Mouse (Mus musculus): ENCODE data around the gene Hspa12b.

The Hspa12b gene

DNA sequence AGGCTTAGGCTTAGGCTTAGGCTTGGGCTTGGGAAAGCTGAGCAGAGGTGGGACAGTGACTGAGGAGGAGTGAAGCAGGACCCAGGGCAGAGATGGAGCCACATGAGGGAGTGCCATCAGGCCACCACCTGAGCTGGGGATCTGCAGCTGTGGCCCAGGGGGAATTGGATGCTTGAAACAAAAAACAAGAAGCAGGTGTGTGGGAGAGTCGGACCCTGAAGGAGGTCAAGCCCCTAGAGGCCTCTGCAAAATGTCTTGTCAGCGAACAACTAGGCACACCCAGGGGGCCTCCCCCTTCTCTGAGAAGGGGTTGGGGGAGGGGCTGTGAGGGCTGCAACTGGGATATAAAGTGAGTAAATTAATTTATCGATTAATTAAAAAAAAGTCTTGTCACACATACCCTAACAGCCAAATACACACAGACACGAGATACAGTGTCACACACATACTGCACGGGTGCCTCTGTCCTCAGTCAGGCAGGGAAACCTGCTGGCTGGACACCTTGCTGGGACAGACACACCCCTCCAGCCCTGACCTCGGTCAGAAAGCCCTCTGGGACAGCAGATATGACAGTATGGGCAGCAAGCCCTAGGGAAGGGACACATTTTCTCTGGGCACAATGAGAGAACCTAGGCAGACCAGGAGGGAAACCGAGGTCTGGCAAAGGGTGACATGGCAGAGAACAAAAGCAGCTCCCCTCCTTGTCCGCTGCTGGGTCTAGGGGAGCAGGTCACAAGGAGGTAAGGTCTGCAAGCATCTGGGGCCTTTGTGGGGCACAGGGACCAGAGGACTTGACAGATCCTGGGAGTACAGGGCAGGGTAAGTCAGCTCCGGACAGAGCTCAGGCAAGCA lies 890 bp upstream of the Hspa12b start:
- in situ Hi-C loops (cut with MboI; ENCODE audit: unreplicated experiment in 2 of 2) = no loop called here

DNA sequence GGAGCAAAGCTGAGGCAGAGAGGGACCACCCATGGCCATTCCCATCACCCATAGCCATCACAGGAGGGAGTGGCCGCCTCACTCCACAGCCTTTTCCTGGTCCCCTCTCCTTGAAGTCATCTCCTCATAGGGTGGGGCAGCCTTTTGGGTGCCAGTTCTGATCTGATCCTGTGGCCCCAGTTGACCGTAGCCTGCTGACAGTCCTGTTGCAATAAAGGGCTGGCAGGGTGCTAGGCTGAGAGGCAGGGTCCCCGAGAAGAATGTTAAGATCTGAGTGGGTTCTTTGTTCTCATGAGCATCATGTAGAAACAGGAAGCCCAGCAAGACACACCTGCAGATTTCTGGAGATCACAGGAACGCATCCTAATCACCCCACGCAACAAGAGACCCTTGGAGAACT lies 1.1 kb downstream of the Hspa12b start:
- in situ Hi-C loops (cut with MboI; ENCODE audit: unreplicated experiment in 2 of 2) = no loop called here

GRCm38 (mm10) chr2:131128636-131129157 lies 1.6 kb downstream of the Hspa12b start:
- in situ Hi-C loops (cut with MboI; ENCODE audit: unreplicated experiment in 2 of 2) = no loop called here

- in situ Hi-C loops (cut with MboI; ENCODE audit: unreplicated experiment in 2 of 2) = no loop called here
Measured at GRCm38 (mm10) chr2:131129836-131130235, 2.8 kb downstream of the Hspa12b start.

DNA sequence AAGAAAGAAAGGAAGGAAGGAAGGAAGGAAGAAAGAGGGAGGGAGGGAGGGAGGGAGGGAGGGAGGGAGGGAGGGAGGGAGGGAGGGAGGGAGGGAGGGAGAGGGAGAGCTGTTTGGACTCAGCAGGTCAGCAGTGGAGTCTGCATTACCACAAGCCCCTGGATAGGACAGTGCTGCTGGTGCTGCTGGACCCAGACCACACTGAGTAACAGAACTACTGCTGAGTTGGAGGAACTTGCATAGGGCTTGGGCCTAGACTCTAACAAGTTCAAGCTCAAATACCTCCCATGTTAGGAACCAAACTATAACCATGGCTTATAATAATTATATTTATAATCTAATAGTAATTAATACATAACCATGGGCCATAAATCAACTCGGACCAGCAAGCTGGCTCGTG lies 3.8 kb downstream of the Hspa12b start:
- in situ Hi-C loops (cut with MboI; ENCODE audit: unreplicated experiment in 2 of 2) = no loop called here

GRCm38 (mm10) chr2:131132111-131132888 lies 5.2 kb downstream of the Hspa12b start:
- in situ Hi-C loops (cut with MboI; ENCODE audit: unreplicated experiment in 2 of 2) = no loop called here

DNA sequence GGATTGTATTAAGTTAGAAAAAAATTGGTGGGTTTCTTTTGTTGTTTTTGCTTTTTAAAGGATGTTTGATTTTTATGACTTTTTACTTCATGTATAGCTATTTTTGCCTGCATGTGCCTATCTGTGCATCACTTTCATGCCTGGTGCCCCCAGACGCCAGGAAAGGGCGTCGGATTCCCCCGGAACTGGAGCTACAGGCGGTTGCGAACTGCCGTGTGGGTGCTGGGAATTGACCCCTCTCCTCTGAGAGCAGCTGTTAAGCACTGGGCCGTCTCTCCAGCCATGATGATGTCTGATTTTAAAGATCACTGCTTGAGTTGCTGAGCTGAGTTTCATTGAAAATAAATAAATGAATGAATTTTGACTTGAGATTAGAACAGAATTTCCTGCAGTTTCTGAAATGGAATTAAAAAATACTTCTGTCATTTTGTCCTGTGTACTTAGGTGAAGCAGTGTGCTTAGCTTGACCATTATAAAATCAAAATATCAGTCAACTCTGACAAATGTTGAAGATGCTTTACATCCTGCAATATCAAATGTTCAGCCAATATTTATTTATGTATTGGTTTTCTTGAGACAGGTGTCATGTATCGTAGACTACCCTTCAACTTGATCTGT lies 6.0 kb downstream of the Hspa12b start, which contains the start of gene Gm11037:
TSS of gene Gm11037 (plus strand) at position 568 of the 618 bp plus-strand sequence.
- in situ Hi-C loops (cut with MboI; ENCODE audit: unreplicated experiment in 2 of 2) = no loop called here

GRCm38 (mm10) chr2:131134381-131134780 lies 7.3 kb downstream of the Hspa12b start:
- in situ Hi-C loops (cut with MboI; ENCODE audit: unreplicated experiment in 2 of 2) = no loop called here

DNA sequence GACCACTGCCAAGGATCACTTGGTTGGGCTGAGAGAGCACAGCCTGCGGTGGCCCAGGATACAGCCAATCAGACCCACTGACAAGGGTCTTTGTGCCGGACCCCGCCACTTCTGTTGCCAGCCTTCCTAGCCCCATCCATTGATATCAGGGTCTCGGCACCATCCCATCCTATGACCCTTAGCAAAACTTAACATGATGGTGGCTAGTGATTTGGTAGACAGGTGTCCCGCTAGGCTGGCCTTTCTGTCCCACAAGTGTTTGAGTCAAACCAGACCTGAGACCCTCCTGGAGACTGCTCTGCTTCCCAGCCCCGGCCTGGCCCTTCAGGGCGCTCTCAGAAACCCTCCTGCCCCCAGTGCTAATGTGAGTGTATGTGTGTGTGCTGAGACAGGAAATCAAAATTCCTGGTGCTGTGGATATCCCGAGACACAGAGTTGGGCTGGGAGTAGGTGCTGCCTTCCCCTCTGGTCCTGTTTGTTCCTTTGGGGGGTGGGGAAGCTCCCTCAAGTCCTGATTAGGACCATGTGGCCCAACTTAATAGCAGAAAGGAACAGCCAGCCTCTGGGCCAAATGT lies 7.8 kb downstream of the Hspa12b start:
- in situ Hi-C loops (cut with MboI; ENCODE audit: unreplicated experiment in 2 of 2) = no loop called here

DNA sequence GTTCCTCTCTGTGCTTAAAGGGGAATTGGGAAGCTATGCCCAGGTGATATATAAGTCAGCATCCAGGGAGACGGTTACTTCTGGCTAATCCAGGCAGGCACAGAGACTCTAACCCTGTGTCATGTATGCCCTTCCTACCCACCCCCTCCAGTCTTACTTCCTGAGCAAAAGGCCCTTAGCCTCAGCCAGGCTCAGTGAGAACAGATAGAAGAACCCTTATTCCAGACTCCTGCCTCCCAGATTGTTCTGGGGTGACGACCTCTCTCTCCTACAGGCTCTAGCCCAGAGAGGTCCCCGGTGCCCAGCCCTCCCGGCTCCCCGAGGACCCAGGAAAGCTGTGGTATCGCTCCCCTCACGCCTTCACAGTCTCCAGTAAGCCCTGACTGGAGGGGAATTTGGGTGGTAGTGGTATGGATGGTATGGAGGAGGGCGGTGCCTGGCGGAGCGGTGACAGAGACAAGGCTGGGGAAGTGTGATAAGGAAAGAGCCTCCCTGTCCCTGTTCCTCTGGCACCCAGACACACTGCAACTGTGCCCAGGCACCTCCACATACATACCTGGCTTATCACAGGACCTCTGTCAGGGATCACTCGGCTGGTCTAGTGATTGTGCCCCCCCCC lies 8.6 kb downstream of the Hspa12b start:
- in situ Hi-C loops (cut with MboI; ENCODE audit: unreplicated experiment in 2 of 2) = no loop called here

GRCm38 (mm10) chr2:131138296-131138695 lies 11.2 kb downstream of the Hspa12b start:
- in situ Hi-C loops (cut with MboI; ENCODE audit: unreplicated experiment in 2 of 2) = no loop called here

- in situ Hi-C loops (cut with MboI; ENCODE audit: unreplicated experiment in 2 of 2) = no loop called here
Measured at GRCm38 (mm10) chr2:131138760-131139159, 11.7 kb downstream of the Hspa12b start.

GRCm38 (mm10) chr2:131139287-131139686 lies 12.2 kb downstream of the Hspa12b start:
- in situ Hi-C loops (cut with MboI; ENCODE audit: unreplicated experiment in 2 of 2) = no loop called here

DNA sequence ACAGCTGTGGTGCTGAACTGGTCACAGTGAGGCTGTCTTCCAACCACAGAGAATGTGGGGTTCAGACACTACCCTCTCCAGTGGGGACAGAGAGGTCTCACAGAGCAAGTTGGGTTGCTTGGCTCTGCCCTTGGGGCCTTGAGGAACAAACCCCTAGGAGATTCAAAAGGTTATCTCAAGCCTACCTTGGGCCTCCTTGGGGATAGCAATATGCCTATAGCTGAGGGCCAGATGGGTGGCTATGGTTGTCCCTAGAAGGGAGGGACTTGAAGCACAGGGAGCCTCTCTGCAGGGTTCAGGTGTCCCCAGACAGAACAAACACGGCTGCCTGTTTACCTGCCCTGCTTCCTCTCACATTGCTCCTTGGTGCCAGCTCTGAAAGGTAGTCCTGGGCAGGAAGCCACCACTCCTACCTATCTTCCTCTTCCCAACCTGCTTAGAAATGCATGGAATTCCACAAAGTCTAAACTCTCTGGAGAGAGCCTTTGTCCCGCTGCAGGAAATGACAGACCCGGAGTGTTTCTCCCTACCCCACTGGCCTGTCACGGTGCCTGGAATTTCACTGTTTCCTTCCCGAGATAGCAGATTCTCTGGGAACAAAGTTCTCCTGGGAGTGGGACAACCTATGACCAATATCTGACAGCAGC lies 12.9 kb downstream of the Hspa12b start:
- in situ Hi-C loops (cut with MboI; ENCODE audit: unreplicated experiment in 2 of 2) = no loop called here

DNA sequence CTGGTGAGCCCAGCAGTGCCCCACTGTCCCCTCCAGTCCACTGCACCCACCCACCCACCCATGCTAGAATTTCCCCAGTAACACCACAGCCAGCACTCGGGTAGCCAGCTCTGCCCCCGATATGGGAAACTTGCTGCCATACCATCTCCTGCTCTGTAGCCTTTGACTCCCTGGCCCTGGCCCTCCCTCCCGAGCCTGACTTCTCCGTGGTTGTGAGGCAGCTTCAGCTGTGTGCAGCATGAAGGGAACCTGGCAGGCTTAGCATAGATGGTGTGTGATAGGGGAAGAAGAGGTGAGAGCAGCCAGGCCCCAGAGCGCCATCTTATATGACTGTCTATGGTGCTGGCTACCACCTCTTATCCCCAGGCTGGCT lies 13.4 kb downstream of the Hspa12b start:
- in situ Hi-C loops (cut with MboI; ENCODE audit: unreplicated experiment in 2 of 2) = no loop called here

GRCm38 (mm10) chr2:131141336-131141986 lies 14.4 kb downstream of the Hspa12b start:
- in situ Hi-C loops (cut with MboI; ENCODE audit: unreplicated experiment in 2 of 2) = no loop called here

DNA sequence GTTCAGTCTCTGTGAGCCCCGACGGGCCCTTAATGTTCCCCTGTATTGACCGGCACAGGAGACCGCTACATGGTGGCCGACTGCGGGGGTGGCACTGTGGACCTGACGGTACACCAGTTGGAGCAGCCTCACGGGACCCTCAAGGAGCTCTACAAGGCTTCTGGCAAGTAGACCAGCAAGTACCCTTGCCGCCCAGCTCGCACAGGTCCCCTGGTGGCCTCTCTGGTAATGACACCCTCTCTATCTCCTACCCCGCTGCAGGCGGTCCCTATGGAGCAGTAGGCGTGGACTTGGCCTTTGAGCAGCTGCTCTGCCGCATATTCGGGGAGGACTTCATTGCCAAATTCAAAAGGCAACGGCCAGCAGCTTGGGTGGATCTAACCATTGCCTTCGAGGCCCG lies 15.5 kb downstream of the Hspa12b start:
- in situ Hi-C loops (cut with MboI; ENCODE audit: unreplicated experiment in 2 of 2) = no loop called here

DNA sequence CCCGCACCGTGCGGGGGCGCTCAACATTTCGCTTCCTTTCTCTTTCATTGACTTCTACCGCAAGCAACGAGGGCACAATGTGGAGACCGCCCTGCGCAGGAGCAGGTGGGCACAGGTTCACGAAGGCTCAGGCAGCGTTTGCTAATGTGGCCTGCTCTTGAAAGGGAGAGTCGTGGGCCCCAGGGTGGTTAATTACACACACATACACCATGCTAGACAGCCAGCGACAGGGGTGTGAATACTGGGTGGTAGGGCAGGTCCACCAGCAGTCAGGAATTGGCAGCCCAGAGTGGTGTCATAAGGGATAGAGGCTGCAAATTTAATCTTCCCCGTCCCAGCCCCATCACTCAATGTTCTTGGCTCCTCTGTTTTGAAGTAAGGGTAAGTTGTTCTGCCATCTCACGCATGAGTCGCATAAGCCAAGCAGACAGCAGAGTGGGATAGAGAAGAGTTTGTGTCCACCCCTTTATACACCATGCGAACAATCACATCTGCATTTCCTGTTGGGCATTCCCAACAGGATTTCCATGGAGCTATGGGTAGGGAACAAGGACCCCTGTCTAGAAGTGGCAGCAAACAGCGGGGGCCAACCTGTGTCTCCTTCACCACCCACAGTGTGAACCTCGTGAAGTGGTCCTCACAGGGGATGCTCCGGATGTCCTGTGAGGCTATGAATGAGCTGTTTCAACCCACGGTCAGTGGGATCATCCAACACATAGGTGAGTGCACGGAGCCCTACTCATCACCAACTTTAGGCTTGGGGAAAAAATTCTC lies 16.1 kb downstream of the Hspa12b start:
- in situ Hi-C loops (cut with MboI; ENCODE audit: unreplicated experiment in 2 of 2) = no loop called here

All from v-Abl transformed pro-B cells (cell line).